Mouse (Mus musculus) retina, postnatal 1 day (tissue): ENCODE results near the gene S100a11.

Source experiments
- DNase-seq: peaks from one replicate; pipeline ENCODE4 v3.0.0-alpha.2; 2012

Gene S100a11

GRCm38 (mm10) chr3:93563216-93563615 is 42.9 kb downstream of the S100a11 start:
- no peak for DNase-seq

- DNase-seq = no peak
Observed at GRCm38 (mm10) chr3:93566892-93567291, 46.6 kb downstream of the S100a11 start.

DNA sequence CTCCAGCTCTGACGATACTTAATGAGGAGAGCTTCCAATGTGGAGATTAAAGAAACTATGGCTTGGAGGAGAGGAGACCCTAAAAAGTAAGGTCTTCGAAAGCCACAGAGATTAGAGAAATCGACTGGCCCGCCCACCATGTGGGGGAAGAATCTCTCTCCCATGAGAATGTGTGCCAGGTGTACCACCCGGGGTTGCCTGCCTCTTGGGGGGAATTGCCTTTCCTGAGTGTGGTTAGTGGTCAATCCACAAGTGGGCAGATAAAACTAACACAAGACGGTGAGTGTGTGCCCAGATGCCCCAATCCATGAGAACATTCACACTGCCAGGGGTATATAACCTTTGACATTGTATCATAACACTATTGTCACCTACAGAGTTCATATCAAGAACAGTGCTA is 47.4 kb downstream of the S100a11 start:
- no peak for DNase-seq

DNA sequence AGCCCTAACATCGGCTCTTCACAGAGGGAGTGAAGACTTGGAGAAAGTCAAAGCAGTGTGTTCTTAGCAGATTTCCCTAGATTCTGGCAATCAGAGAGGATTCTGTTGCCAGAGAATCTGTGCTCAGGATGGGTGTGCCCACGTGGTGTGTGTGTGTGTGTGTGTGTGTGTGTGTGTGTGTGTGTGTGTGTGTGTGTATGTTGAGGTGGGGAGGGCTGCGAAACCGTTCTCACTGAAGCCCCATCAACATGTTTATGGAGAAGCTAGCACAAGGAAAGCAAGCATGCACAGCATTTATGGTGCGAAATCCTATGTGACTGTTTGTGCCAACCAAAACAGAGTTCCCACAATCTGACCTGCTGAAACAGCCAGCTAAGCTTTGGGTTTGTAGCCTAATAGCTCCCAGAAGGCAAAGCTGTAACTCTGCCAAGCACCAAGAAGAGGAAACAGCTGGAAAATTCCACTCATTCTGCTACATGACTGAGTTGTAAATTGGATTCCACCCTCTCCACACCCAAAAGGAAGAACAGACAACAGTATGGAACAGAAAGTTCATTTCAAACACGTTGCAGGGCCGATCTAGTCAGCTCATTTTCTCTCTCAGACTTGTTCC is 48.2 kb downstream of the S100a11 start:
- DNase-seq = no peak

DNA sequence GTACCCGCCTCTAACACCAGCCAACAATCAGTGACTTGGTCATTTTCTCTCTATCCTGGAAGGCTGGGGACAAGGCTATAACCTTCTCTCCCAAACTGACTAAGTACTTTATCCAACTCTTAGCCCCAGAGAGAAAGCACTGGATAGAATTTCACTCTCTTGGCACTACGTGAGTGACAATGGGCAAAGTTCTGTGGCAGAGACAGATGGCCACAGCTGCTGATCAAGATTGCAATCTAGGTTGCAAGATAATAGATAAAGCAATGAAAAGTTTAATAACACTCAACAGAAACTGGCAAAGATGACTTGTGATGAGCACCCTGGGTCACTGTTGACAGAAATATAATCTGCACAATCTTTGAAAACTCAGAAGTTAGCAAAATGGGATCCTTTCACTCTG is 48.8 kb downstream of the S100a11 start:
- DNase-seq = no peak

- no peak for DNase-seq
Observed at GRCm38 (mm10) chr3:93572058-93572791, 51.9 kb downstream of the S100a11 start.
